8 mouse cellular contexts compared by ENCODE assay signal in genomic region chr15:27629800-27630600, GRCm38 (mm10). TPM values are rescaled to one million over a fixed set of nuclear protein-coding genes. Genes with fewer than 3 reads are reported as not detected.
DNase-seq lines count a peak whose midpoint lies in the region; ATAC-seq and TF ChIP-seq lines count a peak whose summit lies in the region.

No protein-coding gene starts in this region.

- H3K9ac ChIP-seq in heart, embryonic 13.5 days, result peak overlapping the region; percentile 96
- peak overlapping the region; percentile 79 for H3K9ac ChIP-seq in midbrain, embryonic 12.5 days (replicated peaks)

- H3K4me2 ChIP-seq in heart, embryonic 13.5 days, result peak overlapping the region; percentile 90
- peak overlapping the region; percentile 88 for H3K4me2 ChIP-seq in midbrain, embryonic 12.5 days (replicated peaks)

- ATAC-seq in heart, embryonic 13.5 days (ENCODE audit: extremely low read depth, insufficient number of reproducible peaks, low FRiP score, low TSS enrichment), result peak; percentile 49; the same call in 1 of the 2 replicates
- peak; percentile 81; the same call in 1 of the 2 replicates for ATAC-seq in midbrain, embryonic 12.5 days (ENCODE audit: low FRiP score, low read depth)

- peak overlapping the region; percentile 75 for H3K27ac ChIP-seq in heart, embryonic 13.5 days (replicated peaks)
- H3K27ac ChIP-seq in midbrain, embryonic 12.5 days (replicated peaks), result no peak overlapping the region

- peaks cover 50% of the 10 kb centered on the region for H3K4me1 ChIP-seq in heart, embryonic 13.5 days
- H3K4me1 ChIP-seq in midbrain, embryonic 12.5 days, result peaks cover 20% of the 10 kb centered on the region

- no peaks in the 10 kb centered on the region for H3K9me3 ChIP-seq in heart, embryonic 13.5 days
- H3K9me3 ChIP-seq in midbrain, embryonic 12.5 days, result no peaks in the 10 kb centered on the region

- H3K27me3 ChIP-seq in heart, embryonic 13.5 days (replicated peaks), result no peaks in the 10 kb centered on the region
- H3K27me3 ChIP-seq in midbrain, embryonic 12.5 days, result no peaks in the 10 kb centered on the region

- TF ChIP-seq POLR2A in brain, embryonic 14.5 days (IDR thresholded peaks at IDR 0.05; ENCODE audit: borderline replicate concordance, extremely low read depth, insufficient read depth, insufficient read length, poor library complexity, severe bottlenecking), result no peak

- TF ChIP-seq CTCF in brain, embryonic 14.5 days (IDR thresholded peaks at IDR 0.05; ENCODE audit: borderline replicate concordance, extremely low read depth, insufficient read depth, insufficient read length), result no peak

- DNase-seq in spleen, postnatal 10 days (ENCODE audit: low spot score in 2 of 2), result peak; percentile 28 to 32
- DNase-seq in spleen, adult 12 weeks (ENCODE audit: low spot score), result no peak
- DNase-seq in brain, embryonic 14.5 days (ENCODE audit: low read depth), result peak; percentile 20
- DNase-seq in kidney, postnatal 25 days, result peak; percentile 22 to 48
- DNase-seq in adrenal gland, adult 2 months, result no peak
- DNase-seq in frontal cortex, postnatal 36 days (ENCODE audit: low spot score in 2 of 2), result no peak

- H3K4me3 ChIP-seq in heart, embryonic 13.5 days, result peak overlapping the region; percentile 97
- H3K4me3 ChIP-seq in midbrain, embryonic 12.5 days, result peak overlapping the region; percentile 91

- peaks cover 16% of the 10 kb centered on the region for H3K36me3 ChIP-seq in heart, embryonic 13.5 days
- no peaks in the 10 kb centered on the region; the same call in 1 of the 2 replicates for H3K36me3 ChIP-seq in midbrain, embryonic 12.5 days

- WGBS in heart, embryonic 13.5 days, result 2% methylated on average over 52 of the region's 53 CpGs
- 3% methylated on average over 36 of the region's 53 CpGs for WGBS in midbrain, embryonic 12.5 days

RNA-seq across cellular contexts. Expression of gene Otulin, which starts 0.5 kb away (rescaled TPM):
- 23.7 and 24.2 TPM in 2 replicates for polyA plus RNA-seq in brain, embryonic 14.5 days (2012; rRNA removed)
- polyA plus RNA-seq in heart, embryonic 13.5 days (2015; fragmentation: Nextera tagmentation; extraction: Ambion mirVana), result 26.0 and 26.1 TPM in 2 replicates
- polyA plus RNA-seq in midbrain, embryonic 12.5 days (2016; fragmentation: Nextera tagmentation; extraction: Ambion mirVana), result 29.0 and 30.4 TPM in 2 replicates
- 10 to 100 TPM; 34.7 to 38.7 TPM for total RNA-seq in adrenal gland, adult 2 months (2021)
- 19.4 and 31.2 TPM in 2 replicates for polyA plus RNA-seq in adrenal gland, adult 2 months (2012; rRNA removed)

RNA-seq across cellular contexts. Expression of gene Otulinl, which starts 51.4 kb away (rescaled TPM):
- polyA plus RNA-seq in brain, embryonic 14.5 days (2012; rRNA removed), result 3.6 and 4.9 TPM in 2 replicates
- polyA plus RNA-seq in heart, embryonic 13.5 days (2015; fragmentation: Nextera tagmentation; extraction: Ambion mirVana), result 4.1 and 4.5 TPM in 2 replicates
- 7.7 and 8.0 TPM in 2 replicates for polyA plus RNA-seq in midbrain, embryonic 12.5 days (2016; fragmentation: Nextera tagmentation; extraction: Ambion mirVana)
- total RNA-seq in adrenal gland, adult 2 months (2021), result 1 to 10 TPM; 4.4 to 5.0 TPM
- polyA plus RNA-seq in adrenal gland, adult 2 months (2012; rRNA removed), result 1.2 and 1.5 TPM in 2 replicates

Comparison
In these comparisons a context has a peak if more than half of its experiments do, and no peak if none do; other contexts are left out.
1. DNase-seq: peak in spleen, postnatal 10 days (2 of 2), brain, embryonic 14.5 days (single experiment) and kidney, postnatal 25 days (2 of 2); none in spleen, adult 12 weeks (single experiment), adrenal gland, adult 2 months (single experiment) and frontal cortex, postnatal 36 days (0 of 2).